8 mouse cellular contexts compared by ENCODE assay signal in genomic region chr16:4551056-4551455, GRCm38 (mm10). TPM values are rescaled to one million over a fixed set of nuclear protein-coding genes. Genes with fewer than 3 reads are reported as not detected.
DNase-seq lines count a peak whose midpoint lies in the region; ATAC-seq and TF ChIP-seq lines count a peak whose summit lies in the region.

No protein-coding gene starts in this region.

- no peaks in the 10 kb centered on the region for H3K27me3 ChIP-seq in E14TG2a.4 (ENCODE audit: insufficient read depth, low read length)
- H3K27me3 ChIP-seq in lung, embryonic 14.5 days (ENCODE audit: insufficient read depth, low read length): no peaks in the 10 kb centered on the region

- 0 out of 2 replicates have a peak overlapping the region, but pooled peaks have one; percentile 43 for H3K4me3 ChIP-seq in E14TG2a.4 (replicated peaks; ENCODE audit: low read length)
- no peak overlapping the region for H3K4me3 ChIP-seq in bone marrow macrophage, adult 2 months (ENCODE audit: insufficient read depth, low read length)
- no peak overlapping the region for H3K4me3 ChIP-seq in embryonic fibroblast, embryonic 13.5 days (ENCODE audit: insufficient read depth, low read length)
- H3K4me3 ChIP-seq in lung, embryonic 14.5 days (ENCODE audit: low read depth, low read length): no peak overlapping the region
- no peak overlapping the region for H3K4me3 ChIP-seq in olfactory bulb, adult 2 months (ENCODE audit: insufficient read depth, low read depth, low read length)

- intact Hi-C loops in heart, postnatal 10 days (cut with DNase I): loop anchor here (1.0 kb wide), 1 partner anchor 56 kb away; no protein-coding TSS in a partner anchor

- no peak for TF ChIP-seq POLR2A in bone marrow macrophage, adult 2 months (IDR thresholded peaks at IDR 0.05; ENCODE audit: borderline replicate concordance, low read depth, low read length)
- no peak for TF ChIP-seq POLR2A in embryonic fibroblast, embryonic 13.5 days (IDR thresholded peaks at IDR 0.05; ENCODE audit: low read depth, low read length)
- no peak for TF ChIP-seq POLR2A in olfactory bulb, adult 2 months (IDR thresholded peaks at IDR 0.05; ENCODE audit: insufficient read depth, low read depth, low read length)

- H3K36me3 ChIP-seq in E14TG2a.4 (ENCODE audit: insufficient read depth, low read length): peaks cover 97% of the 10 kb centered on the region
- peaks cover 53% of the 10 kb centered on the region for H3K36me3 ChIP-seq in lung, embryonic 14.5 days (ENCODE audit: insufficient read depth)

- no peaks in the 10 kb centered on the region for H3K9me3 ChIP-seq in E14TG2a.4 (ENCODE audit: low read length)
- H3K9me3 ChIP-seq in lung, embryonic 14.5 days (ENCODE audit: low read depth, low read length): no peaks in the 10 kb centered on the region

- DNase-seq in heart, postnatal 10 days: peak; percentile 72 to 81
- peak; percentile 82 to 84 for DNase-seq in kidney, postnatal 25 days
- DNase-seq in lung, embryonic 14.5 days: peak; percentile 90
- peak; percentile 74 for DNase-seq in thymus, postnatal 4 days

- WGBS in lung, embryonic 14.5 days: 24% methylated on average over 13 of the region's 13 CpGs
- WGBS in olfactory bulb, adult 2 months: 39% methylated on average over 13 of the region's 13 CpGs

- peaks cover 74% of the 10 kb centered on the region for H3K4me1 ChIP-seq in E14TG2a.4 (replicated peaks; ENCODE audit: low read depth, low read length)
- peaks cover 12% of the 10 kb centered on the region for H3K4me1 ChIP-seq in bone marrow macrophage, adult 2 months (ENCODE audit: control insufficient read depth, insufficient read depth, low read length)
- peaks cover 11% of the 10 kb centered on the region for H3K4me1 ChIP-seq in embryonic fibroblast, embryonic 13.5 days (ENCODE audit: control insufficient read depth, insufficient read depth, low read length)
- H3K4me1 ChIP-seq in lung, embryonic 14.5 days (ENCODE audit: insufficient read depth): peaks cover 13% of the 10 kb centered on the region
- peaks cover 8% of the 10 kb centered on the region; the same call in 1 of the 2 replicates for H3K4me1 ChIP-seq in olfactory bulb, adult 2 months (ENCODE audit: control insufficient read depth, insufficient read depth, low read length)

- no peak overlapping the region for H3K27ac ChIP-seq in bone marrow macrophage, adult 2 months (ENCODE audit: insufficient read depth, low read depth, low read length)
- no peak overlapping the region for H3K27ac ChIP-seq in embryonic fibroblast, embryonic 13.5 days (ENCODE audit: insufficient read depth, low read length)
- no peak overlapping the region for H3K27ac ChIP-seq in lung, embryonic 14.5 days (ENCODE audit: low read depth)
- no peak overlapping the region for H3K27ac ChIP-seq in olfactory bulb, adult 2 months (ENCODE audit: insufficient read depth, low read depth, low read length)

- no peak overlapping the region for H3K4me2 ChIP-seq in lung, embryonic 14.5 days

- TF ChIP-seq CTCF in E14TG2a.4 (conservative IDR thresholded peaks at IDR 0.05; ENCODE audit: low read length): peak; percentile 92
- peak; percentile 79 for TF ChIP-seq CTCF in bone marrow macrophage, adult 2 months (IDR thresholded peaks at IDR 0.05; ENCODE audit: low read depth, low read length)
- TF ChIP-seq CTCF in embryonic fibroblast, embryonic 13.5 days (IDR thresholded peaks at IDR 0.05; ENCODE audit: borderline replicate concordance, insufficient read depth, low read length): peak; percentile 100
- TF ChIP-seq CTCF in lung, embryonic 14.5 days (IDR thresholded peaks at IDR 0.05; ENCODE audit: low read depth): peak; percentile 99
- TF ChIP-seq CTCF in olfactory bulb, adult 2 months (IDR thresholded peaks at IDR 0.05; ENCODE audit: insufficient read depth, low read depth, low read length): peak; percentile 87

- H3K9ac ChIP-seq in lung, embryonic 14.5 days: no peak overlapping the region

- peak; percentile 22; the same call in 1 of the 2 replicates for ATAC-seq in lung, embryonic 14.5 days (ENCODE audit: insufficient read depth)

RNA-seq across cellular contexts. Expression of gene Tfap4, which starts 8.6 kb away (rescaled TPM):
- 7.1 and 8.0 TPM in 2 replicates for polyA plus RNA-seq in bone marrow macrophage, adult 2 months (2012; ENCODE audit: insufficient read depth, insufficient read length, missing spikeins)
- polyA plus RNA-seq in embryonic fibroblast, embryonic 13.5 days (2011; ENCODE audit: insufficient read length, low read depth, missing spikeins): 3.4 and 6.9 TPM in 2 replicates
- 1 to 10 TPM; 4.1 to 4.3 TPM for total RNA-seq in heart, postnatal 10 days (2021)
- 23.0 and 24.1 TPM in 2 replicates for polyA plus RNA-seq in lung, embryonic 14.5 days (2014; fragmentation: Nextera tagmentation; extraction: Ambion mirVana)
- not detected in 2 replicates for polyA plus RNA-seq in olfactory bulb, adult 2 months (2012; ENCODE audit: insufficient read depth, insufficient read length, low replicate concordance, missing spikeins)

RNA-seq across cellular contexts. Expression of gene Srl, which starts 9.4 kb away (rescaled TPM):
- 1.6 and 3.8 TPM in 2 replicates for polyA plus RNA-seq in bone marrow macrophage, adult 2 months (2012; ENCODE audit: insufficient read depth, insufficient read length, missing spikeins)
- polyA plus RNA-seq in embryonic fibroblast, embryonic 13.5 days (2011; ENCODE audit: insufficient read length, low read depth, missing spikeins): 3.9 and 5.9 TPM in 2 replicates
- total RNA-seq in heart, postnatal 10 days (2021): 1,000 to 10,000 TPM; 1,081 to 1,153 TPM
- 18.4 and 20.7 TPM in 2 replicates for polyA plus RNA-seq in lung, embryonic 14.5 days (2014; fragmentation: Nextera tagmentation; extraction: Ambion mirVana)
- not detected in 2 replicates for polyA plus RNA-seq in olfactory bulb, adult 2 months (2012; ENCODE audit: insufficient read depth, insufficient read length, low replicate concordance, missing spikeins)

RNA-seq across cellular contexts. Expression of gene Glis2, which starts 43.5 kb away (rescaled TPM):
- 0.65 and 1.3 TPM in 2 replicates for polyA plus RNA-seq in bone marrow macrophage, adult 2 months (2012; ENCODE audit: insufficient read depth, insufficient read length, missing spikeins)
- polyA plus RNA-seq in embryonic fibroblast, embryonic 13.5 days (2011; ENCODE audit: insufficient read length, low read depth, missing spikeins): 52.2 and 64.0 TPM in 2 replicates
- total RNA-seq in heart, postnatal 10 days (2021): 10 to 100 TPM; 27.6 to 34.5 TPM
- 24.4 and 29.2 TPM in 2 replicates for polyA plus RNA-seq in lung, embryonic 14.5 days (2014; fragmentation: Nextera tagmentation; extraction: Ambion mirVana)
- not detected in 2 replicates for polyA plus RNA-seq in olfactory bulb, adult 2 months (2012; ENCODE audit: insufficient read depth, insufficient read length, low replicate concordance, missing spikeins)

Comparison
In these comparisons a context has a peak if more than half of its experiments do, and no peak if none do; other contexts are left out.
1. RNA of gene Glis2, which starts 43.5 kb away (polyA plus RNA-seq): 52.2 to 64.0 TPM in embryonic fibroblast, embryonic 13.5 days and 24.4 to 29.2 TPM in lung, embryonic 14.5 days; 0.65 to 1.3 TPM in bone marrow macrophage, adult 2 months and not detected in olfactory bulb, adult 2 months; every median in the first group is over 10 times any median in the second.
2. Peak in every context shown above with its lines, with median percentiles within 50 percentile points of each other: CTCF ChIP-seq and DNase-seq.